Mouse (Mus musculus) heart, embryonic 15.5 days (tissue): Measurements from ENCODE around the gene Slc10a1. TPM values are rescaled to one million over a fixed set of nuclear protein-coding genes. Genes with fewer than 3 reads are reported as not detected.

Source experiments
- ATAC-seq: fragments of 200-750 bp; cut with Nextera tagmentation; replicated peaks from 2 replicates; pipeline ENCODE4 v1.8.0; 2017; ENCODE audit warnings: low read depth, moderate TSS enrichment; ENCODE audit not compliant: insufficient number of reproducible peaks, insufficient read depth, low FRiP score
- H3K27ac ChIP-seq: fragments of 300-500 bp; sonication (generic); 2 replicates; pipeline ENCODE4 v1.5.1; 2015; ENCODE audit warnings: mild to moderate bottlenecking, inconsistent platforms
- H3K27me3 ChIP-seq: fragments of 300-500 bp; sonication (generic); 2 replicates; pipeline ENCODE4 v1.6.1; 2015; ENCODE audit warnings: inconsistent platforms
- H3K36me3 ChIP-seq: fragments of 300-500 bp; sonication (generic); 2 replicates; pipeline ENCODE4 v1.6.1; 2015; ENCODE audit warnings: mild to moderate bottlenecking, inconsistent platforms
- H3K4me1 ChIP-seq: fragments of 300-500 bp; sonication (generic); replicated peaks from 2 replicates; pipeline ENCODE4 v1.6.1; 2015; ENCODE audit warnings: inconsistent platforms
- H3K4me2 ChIP-seq: fragments of 300-500 bp; sonication (generic); 2 replicates; pipeline ENCODE4 v1.6.1; 2015; ENCODE audit warnings: inconsistent platforms, mild to moderate bottlenecking, moderate library complexity
- H3K4me3 ChIP-seq: fragments of 300-500 bp; sonication (generic); 2 replicates; pipeline ENCODE4 v1.5.1; 2015; ENCODE audit warnings: mild to moderate bottlenecking, inconsistent platforms
- H3K9ac ChIP-seq: fragments of 300-500 bp; sonication (generic); 2 replicates; pipeline ENCODE4 v1.6.1; 2015; ENCODE audit warnings: mild to moderate bottlenecking, inconsistent platforms
- H3K9me3 ChIP-seq: fragments of 300-500 bp; sonication (generic); replicated peaks from 2 replicates; pipeline ENCODE4 v1.6.1; 2016; ENCODE audit warnings: inconsistent platforms
- WGBS: fragments of 180-500 bp; shearing (Covaris S2); methylation state at CpG from one replicate; pipeline ENCODE4 v1.1.7; 2015; ENCODE audit warnings: mixed read lengths; 5-methylcytosine and 5-hydroxymethylcytosine counted together
- polyA plus RNA-seq: library from polyadenylated mRNA; unstranded; fragments of >200 nt; fragmentation: Nextera tagmentation; extraction: Ambion mirVana; gene quantifications from 2 replicates; pipeline ENCODE4 v1.2.1, GENCODE M21; 2015

Gene Slc10a1
- polyA plus RNA-seq = 0.64 and 0.67 TPM in 2 replicates

DNA sequence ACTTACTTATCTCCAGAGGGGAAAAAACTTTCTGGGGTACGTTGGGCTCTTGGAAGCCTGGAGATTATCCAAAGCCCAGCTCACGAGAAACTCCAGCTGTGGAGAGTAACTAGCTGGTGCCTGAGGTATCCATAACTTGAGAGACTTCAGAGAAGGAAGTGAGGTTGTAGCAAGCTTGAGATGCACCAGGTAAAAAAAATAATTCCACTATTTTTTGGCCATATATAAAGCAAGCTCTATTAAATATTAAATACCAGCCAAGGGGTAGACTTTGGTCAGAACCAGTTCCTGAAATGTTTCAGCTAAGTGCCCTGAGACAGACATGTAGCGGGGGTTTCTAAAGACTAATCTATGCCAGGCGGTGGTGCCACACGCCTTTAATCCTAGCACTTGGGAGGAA lies at the start of gene Slc10a1:
TSS of gene Slc10a1 (minus strand) at position 101 of the 400 bp plus-strand sequence.
- no peak for ATAC-seq
- WGBS = 77% methylated on average over 5 of the region's 5 CpGs

DNA sequence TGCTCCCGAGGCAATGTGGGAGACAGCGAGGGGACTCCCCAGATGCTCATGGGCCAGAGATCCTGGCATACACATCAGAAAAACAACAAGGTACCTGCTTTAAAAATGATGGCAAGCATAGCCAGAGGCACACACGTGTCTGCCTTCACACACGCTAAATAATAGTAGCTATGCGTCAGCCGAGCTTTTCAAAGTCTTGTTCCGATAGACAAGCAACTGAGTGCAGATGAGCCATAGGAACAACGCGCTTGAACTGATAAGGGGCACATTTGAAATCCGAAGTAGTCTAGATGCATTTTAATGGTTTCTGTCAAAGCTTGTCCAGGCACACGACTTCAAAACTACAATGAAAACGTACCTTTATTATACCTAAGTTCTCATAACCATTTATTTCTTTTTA lies 49.1 kb upstream of the Slc10a1 start:
- Histone ChIP-seq H3K4me3 (no peak overlapping the region), H3K27me3 (no peaks in the 10 kb centered on the region), H3K4me1 (peaks cover 5% of the 10 kb centered on the region; the same call in 1 of the 2 replicates), H3K9me3 (no peaks in the 10 kb centered on the region), H3K4me2 (no peak overlapping the region), H3K9ac (no peak overlapping the region), H3K36me3 (no peaks in the 10 kb centered on the region), H3K27ac (no peak overlapping the region)
- 87% methylated on average over 12 of the region's 12 CpGs for WGBS
- ATAC-seq = no peak

More for the DNA sequence above, at the start of gene Slc10a1:
- Histone ChIP-seq H3K27ac (no peak within 1 kb of the TSS), H3K9me3 (no peaks in the 10 kb centered on the region), H3K4me1 (no peaks in the 10 kb centered on the region), H3K4me2 (no peak within 1 kb of the TSS), H3K27me3 (no peaks in the 10 kb centered on the region), H3K36me3 (no peaks in the 10 kb centered on the region), H3K9ac (no peak within 1 kb of the TSS), H3K4me3 (no peak within 1 kb of the TSS)

DNA sequence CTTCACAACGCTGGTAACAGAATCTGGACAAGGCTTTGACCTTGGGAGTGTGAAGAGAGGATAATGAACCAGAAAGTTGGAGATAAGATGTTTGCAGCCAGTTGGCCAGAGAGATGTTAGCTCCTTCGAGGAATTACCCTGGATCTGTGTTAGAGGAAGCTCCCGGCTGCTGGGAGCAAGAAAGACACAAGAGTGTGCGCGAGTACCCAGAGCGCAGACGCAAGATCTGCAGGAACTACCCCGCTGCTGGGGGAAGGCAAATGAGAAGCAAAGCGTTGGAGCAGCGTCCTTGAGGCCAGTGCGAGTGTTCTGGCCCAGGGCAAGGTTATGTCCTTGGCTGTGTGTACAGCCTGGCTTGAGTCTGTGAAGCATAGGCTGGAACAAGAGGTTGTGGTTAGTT lies 45.0 kb upstream of the Slc10a1 start:
- Histone ChIP-seq H3K27ac (no peak overlapping the region), H3K4me1 (peaks cover 7% of the 10 kb centered on the region; the same call in 1 of the 2 replicates), H3K36me3 (no peaks in the 10 kb centered on the region), H3K9me3 (no peaks in the 10 kb centered on the region), H3K9ac (no peak overlapping the region), H3K27me3 (no peaks in the 10 kb centered on the region), H3K4me3 (no peak overlapping the region), H3K4me2 (no peak overlapping the region; the same call in 1 of the 2 replicates)
- 44% methylated on average over 11 of the region's 11 CpGs for WGBS
- no peak for ATAC-seq

DNA sequence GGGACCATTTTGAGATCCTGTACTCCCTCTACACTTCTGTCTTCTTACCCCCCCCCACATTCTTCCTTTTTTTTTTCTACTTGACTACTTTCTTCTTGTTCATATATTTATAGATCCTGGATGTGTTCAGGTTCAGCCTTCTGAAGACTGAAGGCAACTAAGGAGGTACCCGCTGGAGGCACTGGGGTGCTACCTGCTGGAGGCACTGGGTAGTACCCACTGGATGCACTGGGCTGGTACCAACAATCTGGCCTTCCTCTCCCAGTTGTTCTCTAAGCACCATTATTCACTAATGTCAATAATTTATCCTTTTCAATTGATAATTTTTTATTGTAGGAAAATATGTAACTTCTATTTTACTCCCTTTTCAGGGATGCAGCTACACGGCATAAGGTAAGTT lies 43.5 kb upstream of the Slc10a1 start:
- Histone ChIP-seq H3K4me3 (no peak overlapping the region), H3K4me1 (peaks cover 7% of the 10 kb centered on the region; the same call in 1 of the 2 replicates), H3K27ac (no peak overlapping the region), H3K9ac (no peak overlapping the region), H3K27me3 (no peaks in the 10 kb centered on the region), H3K9me3 (no peaks in the 10 kb centered on the region), H3K4me2 (no peak overlapping the region), H3K36me3 (no peaks in the 10 kb centered on the region)
- ATAC-seq = no peak
- WGBS = 81% methylated on average over 2 of the region's 2 CpGs

DNA sequence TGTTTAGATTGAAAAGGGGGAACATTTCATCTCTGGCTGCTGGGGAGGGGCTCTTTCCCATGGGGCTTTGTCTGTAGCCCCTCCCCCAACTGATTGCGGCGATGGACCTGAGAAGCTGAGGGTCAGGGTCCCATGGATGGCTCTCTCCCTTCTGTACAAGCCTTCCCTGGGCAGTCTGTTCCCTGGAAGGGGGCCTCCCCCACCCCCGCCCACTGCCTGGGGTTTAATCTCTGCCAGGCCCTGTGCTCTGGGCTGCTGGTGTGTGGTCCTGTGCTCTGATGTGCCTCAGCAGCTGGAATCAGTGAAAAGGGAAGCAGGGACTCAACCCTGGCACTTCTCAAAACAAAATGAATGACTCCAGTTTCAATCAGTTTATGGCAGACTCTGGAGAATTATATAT lies 41.3 kb upstream of the Slc10a1 start:
- no peak; the same call in 1 of the 2 replicates for ATAC-seq

DNA sequence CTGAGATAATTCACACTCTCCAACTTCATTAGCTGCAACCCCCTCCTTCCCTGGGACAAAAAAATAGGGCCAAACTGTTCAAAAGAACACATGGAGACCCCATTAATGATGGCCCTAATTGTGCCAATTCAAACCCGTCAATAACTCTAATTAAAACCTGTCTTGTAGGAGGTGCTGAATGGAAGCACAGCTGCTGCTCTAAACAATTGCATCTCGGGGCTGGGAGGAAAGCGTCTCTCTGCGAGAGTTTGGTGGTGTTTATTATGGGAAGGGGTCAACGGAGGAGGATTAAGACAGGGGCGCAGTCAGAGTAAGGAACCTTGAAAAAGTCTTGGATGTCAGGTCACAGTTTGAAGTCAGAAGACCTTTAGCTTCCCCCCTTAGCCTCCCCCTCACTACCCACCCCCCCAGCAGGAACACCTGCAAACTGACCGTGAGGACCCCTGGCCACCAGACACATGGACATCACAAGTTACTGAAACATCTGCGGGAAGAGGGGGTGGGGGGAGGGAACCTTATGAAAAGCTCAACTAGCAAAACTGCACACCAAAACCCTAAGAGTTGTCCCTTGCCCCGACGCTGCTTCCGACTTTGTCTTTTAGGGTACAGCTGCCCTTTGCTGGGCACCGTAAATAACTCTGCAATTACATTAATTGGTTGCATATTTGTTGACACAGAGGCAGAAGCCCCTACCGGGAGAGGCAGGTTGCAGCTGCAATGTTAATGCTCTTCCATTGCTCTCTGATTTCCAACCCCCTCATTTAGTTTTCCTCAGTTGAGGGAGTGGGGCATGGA lies 34.5 kb upstream of the Slc10a1 start:
- ATAC-seq = no peak
- WGBS = 53% methylated on average over 13 of the region's 13 CpGs
- H3K4me3 ChIP-seq = no peak overlapping the region

More for the DNA sequence above, 41.3 kb upstream of the Slc10a1 start:
- WGBS = 30% methylated on average over 3 of the region's 3 CpGs
- Histone ChIP-seq H3K27ac (no peak overlapping the region), H3K4me2 (no peak overlapping the region), H3K36me3 (no peaks in the 10 kb centered on the region), H3K4me1 (peaks cover 7% of the 10 kb centered on the region; the same call in 1 of the 2 replicates), H3K9ac (no peak overlapping the region), H3K9me3 (no peaks in the 10 kb centered on the region), H3K4me3 (no peak overlapping the region), H3K27me3 (no peaks in the 10 kb centered on the region)

DNA sequence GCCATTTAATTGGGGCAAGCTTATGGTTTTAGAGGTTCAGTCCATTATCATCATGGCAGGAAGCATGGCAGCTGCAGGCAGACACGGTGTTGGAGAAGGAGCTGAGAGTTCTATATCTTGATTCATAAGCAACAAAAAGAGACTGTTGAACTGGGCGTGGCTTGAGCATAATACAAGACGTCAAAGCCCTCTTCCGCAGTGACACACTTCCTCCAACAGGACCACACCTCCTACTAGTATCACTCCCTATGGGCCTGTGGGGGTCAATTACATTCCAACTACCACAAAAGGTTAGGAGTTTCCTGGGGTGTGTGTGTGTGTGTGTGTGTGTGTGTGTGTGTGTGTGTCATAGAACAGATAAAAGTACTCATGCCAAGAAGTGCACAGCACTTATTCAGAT lies 32.4 kb upstream of the Slc10a1 start:
- WGBS = 62% methylated on average over 4 of the region's 4 CpGs
- Histone ChIP-seq H3K27me3 (peaks cover 32% of the 10 kb centered on the region), H3K9ac (no peak overlapping the region), H3K36me3 (no peaks in the 10 kb centered on the region), H3K27ac (no peak overlapping the region), H3K4me2 (no peak overlapping the region), H3K4me1 (peaks cover 4% of the 10 kb centered on the region; the same call in 1 of the 2 replicates), H3K9me3 (no peaks in the 10 kb centered on the region), H3K4me3 (no peak overlapping the region)
- ATAC-seq = no peak

More for the DNA sequence above, 34.5 kb upstream of the Slc10a1 start:
- peaks cover 18% of the 10 kb centered on the region for H3K27me3 ChIP-seq
- H3K4me2 ChIP-seq = no peak overlapping the region
- H3K4me1 ChIP-seq = peaks cover 4% of the 10 kb centered on the region; the same call in 1 of the 2 replicates
- no peak overlapping the region for H3K9ac ChIP-seq
- H3K9me3 ChIP-seq = no peaks in the 10 kb centered on the region
- H3K27ac ChIP-seq = no peak overlapping the region
- H3K36me3 ChIP-seq = no peaks in the 10 kb centered on the region

DNA sequence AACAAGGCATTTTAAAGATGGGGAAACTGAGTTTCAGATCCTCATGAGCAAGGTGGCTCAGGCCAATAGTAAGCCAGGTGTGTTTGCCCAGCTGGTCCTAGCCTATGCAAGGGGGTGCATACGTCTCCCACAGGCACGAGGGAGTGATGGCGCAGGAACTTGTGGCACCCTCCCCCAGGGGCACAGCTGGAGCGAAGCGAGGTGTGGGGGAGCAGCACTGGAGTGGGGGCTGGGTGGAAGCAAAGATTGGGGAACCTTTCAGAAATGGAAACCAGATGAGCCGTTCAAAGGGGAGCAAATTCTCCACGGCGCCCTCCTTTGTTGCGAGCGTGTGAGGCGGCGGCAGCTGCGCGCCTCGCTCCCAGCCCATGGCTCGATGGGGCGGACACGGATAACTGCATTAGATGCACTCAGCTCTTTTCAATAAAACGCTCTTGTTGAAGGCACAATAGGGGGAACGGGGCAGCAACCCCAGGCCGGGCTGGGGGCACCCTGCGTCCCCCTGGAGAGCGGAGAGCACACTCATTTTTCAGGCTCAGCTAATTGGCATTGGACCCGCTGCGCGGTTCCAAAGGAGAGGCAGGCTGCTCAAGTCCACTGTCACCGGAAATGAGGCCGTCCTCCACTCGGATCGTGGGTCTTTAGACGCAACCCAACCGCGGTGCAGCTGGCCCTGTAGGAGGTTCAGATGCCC lies 30.2 kb upstream of the Slc10a1 start:
- Histone ChIP-seq H3K4me2 (peak overlapping the region; percentile 41), H3K27ac (no peak overlapping the region), H3K27me3 (peaks cover 32% of the 10 kb centered on the region), H3K9ac (no peak overlapping the region), H3K4me1 (peaks cover 4% of the 10 kb centered on the region; the same call in 1 of the 2 replicates), H3K4me3 (peak overlapping the region; percentile 18), H3K36me3 (no peaks in the 10 kb centered on the region), H3K9me3 (no peaks in the 10 kb centered on the region)
- 6% methylated on average over 33 of the region's 33 CpGs for WGBS
- ATAC-seq = no peak

DNA sequence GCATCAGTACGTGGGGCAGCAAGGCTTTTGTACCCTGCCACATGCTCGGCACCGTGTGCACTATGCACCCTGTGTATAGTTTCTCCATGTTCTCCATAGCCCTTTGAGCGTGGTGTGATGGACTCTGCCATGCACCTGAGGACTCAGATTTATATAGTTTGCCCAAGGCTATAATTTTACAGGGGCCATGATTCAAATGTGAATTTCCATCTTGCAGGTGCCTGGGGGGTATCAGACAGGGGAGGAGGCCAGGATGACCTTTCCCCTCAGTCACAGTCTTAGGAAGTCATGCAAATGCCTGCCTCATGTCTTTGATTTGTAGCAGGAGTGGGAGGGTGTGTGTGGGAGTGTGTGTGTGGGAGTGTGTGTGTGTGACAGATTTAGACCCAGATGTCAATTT lies 29.1 kb upstream of the Slc10a1 start:
- H3K4me2 ChIP-seq = no peak overlapping the region
- no peak overlapping the region for H3K9ac ChIP-seq
- no peak for ATAC-seq
- 73% methylated on average over 4 of the region's 4 CpGs for WGBS
- peaks cover 32% of the 10 kb centered on the region for H3K27me3 ChIP-seq
- peaks cover 4% of the 10 kb centered on the region; the same call in 1 of the 2 replicates for H3K4me1 ChIP-seq
- no peaks in the 10 kb centered on the region for H3K9me3 ChIP-seq
- no peak overlapping the region for H3K27ac ChIP-seq
- H3K4me3 ChIP-seq = no peak overlapping the region
- H3K36me3 ChIP-seq = no peaks in the 10 kb centered on the region

DNA sequence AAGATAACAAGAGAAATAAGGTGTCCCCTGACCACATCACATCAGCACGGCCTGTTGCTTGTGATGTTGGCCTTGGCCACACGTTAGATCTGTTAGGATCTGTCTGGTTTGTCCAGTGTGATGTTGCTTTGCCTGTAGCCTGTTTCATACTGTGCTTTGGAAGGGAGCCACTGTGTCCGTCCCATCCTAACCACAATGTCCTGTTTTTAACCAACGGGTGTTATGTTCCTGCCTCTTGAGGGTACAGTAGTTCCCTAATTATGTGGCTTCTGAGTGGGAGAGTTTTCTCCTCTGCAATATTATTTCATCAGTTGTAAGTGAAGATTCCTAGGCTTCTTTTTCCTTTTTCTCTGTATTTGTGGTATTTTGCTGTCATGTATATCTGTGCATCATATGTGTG lies 26.8 kb upstream of the Slc10a1 start:
- ATAC-seq = no peak
- Histone ChIP-seq H3K4me3 (no peak overlapping the region), H3K27me3 (peaks cover 32% of the 10 kb centered on the region), H3K36me3 (no peaks in the 10 kb centered on the region), H3K4me1 (peaks cover 4% of the 10 kb centered on the region; the same call in 1 of the 2 replicates), H3K9me3 (no peaks in the 10 kb centered on the region), H3K9ac (no peak overlapping the region), H3K27ac (no peak overlapping the region), H3K4me2 (no peak overlapping the region)
- 77% methylated on average over 4 of the region's 4 CpGs for WGBS

DNA sequence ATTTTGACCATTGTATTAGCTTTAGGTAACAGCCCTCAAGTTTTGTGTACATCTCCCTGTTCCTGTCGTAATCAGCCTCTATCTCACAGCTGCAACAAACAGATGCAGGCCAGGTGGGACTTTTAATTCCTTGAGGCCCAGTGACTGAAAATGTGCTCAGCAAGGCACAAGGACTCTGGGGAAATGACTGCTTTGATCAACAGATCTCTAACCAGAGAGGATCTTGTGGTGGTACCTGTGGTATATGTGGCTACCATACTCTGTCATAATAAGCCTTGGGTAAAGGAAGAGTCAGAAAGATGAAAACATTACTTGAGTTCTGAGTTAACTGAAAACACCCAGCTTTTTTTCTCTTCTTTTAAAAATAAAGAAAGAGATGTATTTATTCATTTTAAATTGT lies 25.3 kb upstream of the Slc10a1 start:
- no peak overlapping the region for H3K4me3 ChIP-seq
- H3K9me3 ChIP-seq = no peaks in the 10 kb centered on the region
- H3K27me3 ChIP-seq = peaks cover 19% of the 10 kb centered on the region
- 70% methylated on average over 1 of the region's 1 CpGs for WGBS
- H3K36me3 ChIP-seq = no peaks in the 10 kb centered on the region
- no peak overlapping the region for H3K4me2 ChIP-seq
- peaks cover 3% of the 10 kb centered on the region; the same call in 1 of the 2 replicates for H3K4me1 ChIP-seq
- ATAC-seq = no peak
- H3K27ac ChIP-seq = no peak overlapping the region
- H3K9ac ChIP-seq = no peak overlapping the region
